Mouse (Mus musculus) embryonic facial prominence, embryonic 14.5 days (tissue): ENCODE measurements around the gene Tmem245. TPM values are rescaled to one million over a fixed set of nuclear protein-coding genes. Genes with fewer than 3 reads are reported as not detected.
"Not testable (repeated sequence)": the region's sequence is repeated elsewhere in the genome, so short reads cannot be mapped to it uniquely, and the experiment has no call there.

ENCODE experiments used
- ATAC-seq: fragments of 200-750 bp; cut with Nextera tagmentation; 2 replicates; pipeline ENCODE4 v1.8.0; 2017; ENCODE audit warnings: low read depth, moderate number of reproducible peaks, moderate TSS enrichment
- DNase-seq: peaks from one replicate; pipeline ENCODE4 v3.0.0-alpha.2; 2015; ENCODE audit warnings: low spot score
- H3K27ac ChIP-seq: fragments of 300-500 bp; sonication (generic); replicated peaks from 2 replicates; pipeline ENCODE4 v1.5.1; 2014; ENCODE audit warnings: low read depth, mild to moderate bottlenecking, low read length, moderate library complexity
- H3K27me3 ChIP-seq: fragments of 300-500 bp; sonication (generic); replicated peaks from 2 replicates; pipeline ENCODE4 v1.6.1; 2014; ENCODE audit warnings: low read length; ENCODE audit not compliant: control insufficient read depth, insufficient read depth
- H3K36me3 ChIP-seq: fragments of 300-500 bp; sonication (generic); 2 replicates; pipeline ENCODE4 v1.6.1; 2014; ENCODE audit warnings: low read length, mixed read lengths; ENCODE audit not compliant: control insufficient read depth, insufficient read depth
- H3K4me1 ChIP-seq: fragments of 300-500 bp; sonication (generic); 2 replicates; pipeline ENCODE4 v1.6.1; 2014; ENCODE audit warnings: antibody characterized with exemption, low read length; ENCODE audit not compliant: control insufficient read depth, insufficient read depth
- H3K4me2 ChIP-seq: fragments of 300-500 bp; sonication (generic); 2 replicates; pipeline ENCODE4 v1.6.1; 2014; ENCODE audit warnings: low read depth, mild to moderate bottlenecking, low read length, moderate library complexity, mixed read lengths
- H3K4me3 ChIP-seq: fragments of 300-500 bp; sonication (generic); 2 replicates; pipeline ENCODE4 v1.5.1; 2014; ENCODE audit warnings: low read depth, mild to moderate bottlenecking, low read length
- H3K9ac ChIP-seq: fragments of 300-500 bp; sonication (generic); 2 replicates; pipeline ENCODE4 v1.6.1; 2014; ENCODE audit warnings: low read depth, mild to moderate bottlenecking, low read length, moderate library complexity, mixed read lengths
- H3K9me3 ChIP-seq: fragments of 300-500 bp; sonication (generic); 2 replicates; pipeline ENCODE4 v1.6.1; 2016; ENCODE audit warnings: low read length; ENCODE audit not compliant: control insufficient read depth
- WGBS: fragments of 180-500 bp; shearing (Covaris S2); extraction: QIAGEN DNeasy Blood & Tissue Kit; methylation state at CpG from one replicate; pipeline ENCODE4 v1.1.7; 2014; 5-methylcytosine and 5-hydroxymethylcytosine counted together
- polyA plus RNA-seq: library from polyadenylated mRNA; unstranded; fragments of >200 nt; fragmentation: Nextera tagmentation; extraction: Ambion mirVana; gene quantifications from 2 replicates; pipeline ENCODE4 v1.2.1, GENCODE M21; 2014

Tmem245 gene
- polyA plus RNA-seq, 1 experiment from 2014 or later, result 9.8 TPM

DNA sequence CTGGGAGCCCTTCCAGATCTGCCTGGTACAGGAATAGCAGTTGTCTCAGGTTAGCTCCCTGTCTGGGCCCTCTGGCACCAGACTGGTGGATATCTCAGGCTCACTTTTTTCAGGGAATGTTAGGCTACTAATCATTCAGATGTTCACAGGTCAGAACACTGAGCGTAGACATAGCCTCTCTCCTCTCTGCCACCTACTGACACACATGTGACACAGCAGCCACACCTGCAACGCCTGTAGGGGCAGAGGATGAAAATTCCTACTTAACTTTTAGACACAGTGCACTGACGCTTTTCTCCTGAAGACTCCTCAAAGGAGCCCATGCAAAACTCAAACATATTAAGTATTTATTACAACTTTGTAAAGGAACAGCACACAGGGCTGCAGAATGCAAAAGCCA, 49.7 kb downstream of the Tmem245 start:
- WGBS, result 83% methylated on average over 3 of the region's 3 CpGs
- no peak for ATAC-seq
- H3K36me3 ChIP-seq, result peaks cover 64% of the 10 kb centered on the region

DNA sequence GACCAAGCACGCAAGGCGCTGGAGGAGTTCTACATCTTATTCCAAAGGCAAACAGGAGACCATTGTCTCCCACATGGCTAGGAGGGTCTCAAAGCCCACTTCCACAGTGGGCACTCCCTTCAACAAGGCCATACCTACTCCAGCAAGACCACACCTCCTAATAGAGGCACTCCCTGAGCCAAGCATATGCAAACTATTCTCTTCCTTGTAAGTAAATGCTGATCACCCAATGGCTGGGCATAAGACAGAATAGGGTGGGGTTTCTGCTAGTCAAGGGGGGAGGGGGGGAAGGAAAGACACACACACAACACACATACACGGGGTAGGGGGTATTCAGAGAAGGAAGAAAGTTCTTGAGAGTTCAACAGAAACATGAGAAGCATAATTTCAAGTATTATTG, 53.0 kb downstream of the Tmem245 start:
- no peak for ATAC-seq

More for the DNA sequence above, 49.7 kb downstream of the Tmem245 start:
- DNase-seq, result no peak
- H3K4me2 ChIP-seq, result no peak overlapping the region
- H3K9ac ChIP-seq, result no peak overlapping the region
- no peaks in the 10 kb centered on the region for H3K27me3 ChIP-seq
- H3K9me3 ChIP-seq, result peaks cover 4% of the 10 kb centered on the region; the same call in 1 of the 2 replicates
- H3K27ac ChIP-seq, result no peak overlapping the region
- no peak overlapping the region for H3K4me3 ChIP-seq
- H3K4me1 ChIP-seq, result no peaks in the 10 kb centered on the region

DNA sequence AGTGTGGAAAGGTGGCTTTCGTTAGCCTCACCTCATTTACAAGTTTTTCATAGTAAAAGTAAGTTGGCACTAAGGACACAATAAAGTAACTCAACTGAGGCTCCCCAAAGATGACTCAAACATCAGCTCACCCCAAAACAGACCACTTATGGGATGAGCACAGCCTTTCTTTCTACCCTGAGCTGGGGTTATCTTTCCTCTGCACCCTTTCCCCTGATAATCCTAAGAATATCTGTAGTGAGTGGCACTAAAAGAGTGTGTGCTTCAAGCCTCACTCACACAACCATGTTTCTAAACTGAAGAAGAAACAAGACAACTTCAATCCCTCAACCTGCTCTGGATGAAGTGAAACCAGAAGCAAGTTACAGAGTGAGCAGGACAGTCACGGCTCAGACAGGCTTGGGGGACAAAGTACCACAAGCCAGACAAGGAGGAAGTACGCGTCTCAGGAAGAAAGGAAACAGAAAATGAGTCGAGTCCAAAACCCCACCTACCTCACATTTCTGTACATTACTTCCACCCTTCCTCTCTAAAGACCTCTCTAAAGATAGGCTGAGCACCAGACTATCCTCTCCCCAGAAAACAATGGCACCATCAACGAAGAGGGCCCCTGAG, 54.6 kb downstream of the Tmem245 start:
- H3K27ac ChIP-seq, result no peak overlapping the region
- DNase-seq, result no peak
- no peaks in the 10 kb centered on the region for H3K4me1 ChIP-seq
- peaks cover 51% of the 10 kb centered on the region for H3K36me3 ChIP-seq
- 90% methylated on average over 6 of the region's 6 CpGs for WGBS
- no peak overlapping the region for H3K9ac ChIP-seq
- H3K4me2 ChIP-seq, result no peak overlapping the region
- no peak for ATAC-seq
- H3K9me3 ChIP-seq, result no peaks in the 10 kb centered on the region
- H3K4me3 ChIP-seq, result no peak overlapping the region
- no peaks in the 10 kb centered on the region for H3K27me3 ChIP-seq

More for the DNA sequence above, 53.0 kb downstream of the Tmem245 start:
- WGBS, result 83% methylated on average over 3 of the region's 3 CpGs
- Histone ChIP-seq H3K4me2 (no peak overlapping the region), H3K4me3 (no peak overlapping the region), H3K4me1 (no peaks in the 10 kb centered on the region), H3K27me3 (no peaks in the 10 kb centered on the region), H3K9ac (no peak overlapping the region), H3K36me3 (peaks cover 51% of the 10 kb centered on the region), H3K9me3 (no peaks in the 10 kb centered on the region), H3K27ac (no peak overlapping the region)
- DNase-seq, result no peak

DNA sequence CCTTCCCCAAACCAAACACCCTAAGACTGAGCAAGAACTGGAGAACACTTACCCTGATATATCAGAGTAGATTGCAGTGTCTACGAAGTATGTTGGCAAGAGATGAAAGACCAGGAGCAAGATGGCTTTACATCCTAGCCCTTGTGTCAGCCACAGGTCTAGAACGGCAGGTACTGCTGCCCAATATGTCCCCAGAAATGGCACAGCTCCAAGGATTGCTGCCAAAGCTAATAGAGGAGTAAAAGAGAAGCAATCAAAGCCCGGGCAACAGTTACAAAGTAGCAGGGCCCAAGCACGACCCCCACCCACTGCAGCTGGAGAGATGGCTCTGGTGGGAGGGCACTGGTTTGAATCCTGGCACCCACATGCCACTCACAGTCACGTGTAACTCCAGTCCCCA, 58.8 kb downstream of the Tmem245 start:
- H3K9ac ChIP-seq, result no peak overlapping the region
- no peak overlapping the region for H3K4me3 ChIP-seq
- no peak overlapping the region for H3K4me2 ChIP-seq
- DNase-seq (peak; percentile 30), ATAC-seq (peak; percentile 37; the same call in 1 of the 2 replicates)
- peaks cover 62% of the 10 kb centered on the region for H3K36me3 ChIP-seq
- H3K9me3 ChIP-seq, result no peaks in the 10 kb centered on the region
- WGBS, result 72% methylated on average over 5 of the region's 5 CpGs
- no peaks in the 10 kb centered on the region for H3K4me1 ChIP-seq
- H3K27me3 ChIP-seq, result no peaks in the 10 kb centered on the region
- H3K27ac ChIP-seq, result no peak overlapping the region

DNA sequence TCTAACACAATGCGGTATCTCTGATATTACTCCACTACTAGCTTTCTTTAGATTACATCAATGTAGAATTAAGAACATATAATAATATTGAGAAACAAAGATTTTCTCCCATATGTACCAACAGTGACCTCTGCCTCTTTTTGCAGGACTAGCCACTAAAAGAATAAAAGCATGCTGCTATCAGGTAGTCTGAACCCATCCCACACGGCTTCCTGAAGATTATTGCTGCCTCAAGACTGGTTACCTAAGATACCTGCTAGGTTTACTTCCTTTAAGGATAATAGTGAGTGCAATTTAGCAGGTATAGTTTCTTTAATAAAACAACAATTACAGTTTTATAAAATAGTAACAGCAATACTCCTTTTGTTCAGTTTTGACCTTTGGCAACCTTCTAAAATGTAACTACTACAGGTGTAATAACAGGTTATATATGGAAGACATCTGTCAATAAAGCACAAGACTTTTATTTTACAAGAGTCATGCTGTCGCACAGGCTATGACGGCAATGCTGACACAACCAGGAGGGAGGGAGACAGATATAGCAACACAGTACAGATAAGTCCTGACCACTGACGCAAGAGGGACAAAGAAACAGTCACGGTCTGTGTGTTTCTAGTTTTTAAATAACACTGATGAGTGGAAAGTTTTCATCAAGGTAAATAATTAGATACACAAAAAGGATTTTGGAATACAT, 60.8 kb downstream of the Tmem245 start:
- Histone ChIP-seq H3K9me3 (no peaks in the 10 kb centered on the region), H3K36me3 (peaks cover 69% of the 10 kb centered on the region)
- WGBS, result 91% methylated on average over 6 of the region's 6 CpGs

DNA sequence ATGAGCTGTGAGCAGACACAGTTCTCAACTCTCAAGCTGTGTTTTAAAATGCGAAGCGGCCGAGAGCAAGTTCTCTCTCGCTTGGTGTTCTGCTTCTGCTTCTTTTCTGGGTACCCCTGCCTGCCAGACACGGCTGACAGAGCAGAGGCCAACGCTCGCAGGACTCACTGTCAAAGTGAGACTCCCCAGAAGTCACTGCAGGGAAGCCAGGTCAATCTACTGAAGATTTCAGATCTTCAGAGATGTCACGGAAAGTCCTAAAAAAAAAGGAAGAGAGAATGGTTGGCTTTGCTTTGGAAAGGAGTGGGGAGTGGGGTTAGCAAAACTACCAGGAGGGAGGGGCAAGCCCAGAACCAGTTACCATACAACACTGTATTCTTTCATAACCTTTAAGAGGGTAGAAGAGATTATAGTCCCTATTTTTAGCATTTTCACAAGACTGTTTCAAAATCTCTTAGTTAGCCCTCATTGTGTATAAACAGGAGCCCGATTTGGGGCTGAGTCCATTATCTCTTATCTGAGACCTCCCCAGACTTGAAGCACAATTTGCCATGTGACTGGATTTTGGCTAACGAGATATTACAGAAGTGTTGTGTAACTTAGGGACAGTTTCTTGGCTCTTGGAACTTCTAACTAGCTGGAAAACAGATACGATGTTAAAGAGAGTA, 67.1 kb downstream of the Tmem245 start:
- no peak overlapping the region for H3K27ac ChIP-seq
- no peaks in the 10 kb centered on the region for H3K4me1 ChIP-seq
- H3K36me3 ChIP-seq, result peaks cover 68% of the 10 kb centered on the region
- whole genome bisulfite sequencing, result 91% methylated on average over 11 of the region's 11 CpGs
- ATAC-seq (no peak), DNase-seq (no peak)
- no peaks in the 10 kb centered on the region for H3K27me3 ChIP-seq
- H3K9ac ChIP-seq, result no peak overlapping the region
- H3K4me3 ChIP-seq, result no peak overlapping the region
- H3K4me2 ChIP-seq, result no peak overlapping the region
- no peaks in the 10 kb centered on the region for H3K9me3 ChIP-seq

More for the DNA sequence above, 60.8 kb downstream of the Tmem245 start:
- Histone ChIP-seq H3K4me2 (no peak overlapping the region), H3K4me1 (no peaks in the 10 kb centered on the region), H3K9ac (no peak overlapping the region), H3K27me3 (no peaks in the 10 kb centered on the region), H3K27ac (no peak overlapping the region), H3K4me3 (no peak overlapping the region)
- DNase-seq, result no peak
- ATAC-seq, result no peak

DNA sequence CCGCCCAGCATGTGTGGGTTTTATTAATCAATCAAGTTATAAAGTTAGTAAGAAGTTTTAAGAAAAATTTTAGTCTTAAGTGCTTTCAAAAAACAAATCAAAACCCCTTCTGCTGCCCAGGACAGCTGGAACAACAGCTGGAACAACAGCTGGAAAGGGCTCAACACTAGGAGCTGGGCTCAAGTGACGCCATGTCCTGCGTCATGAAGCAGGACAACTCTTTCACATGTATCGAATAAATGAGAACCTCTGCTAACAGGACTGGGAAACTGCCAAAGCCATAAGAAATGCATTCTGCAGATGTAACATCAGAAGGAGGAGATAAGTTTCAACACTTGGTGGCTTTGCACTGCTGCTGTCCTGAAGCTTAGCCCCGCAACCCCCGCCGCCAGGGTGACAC, 68.3 kb downstream of the Tmem245 start:
- Histone ChIP-seq H3K27me3 (no peaks in the 10 kb centered on the region), H3K27ac (no peak overlapping the region), H3K4me2 (no peak overlapping the region), H3K4me3 (no peak overlapping the region), H3K36me3 (peaks cover 66% of the 10 kb centered on the region), H3K9me3 (no peaks in the 10 kb centered on the region), H3K4me1 (no peaks in the 10 kb centered on the region), H3K9ac (no peak overlapping the region)
- ATAC-seq, result no peak
- DNase-seq, result peak; percentile 61
- 80% methylated on average over 7 of the region's 7 CpGs for whole genome bisulfite sequencing

DNA sequence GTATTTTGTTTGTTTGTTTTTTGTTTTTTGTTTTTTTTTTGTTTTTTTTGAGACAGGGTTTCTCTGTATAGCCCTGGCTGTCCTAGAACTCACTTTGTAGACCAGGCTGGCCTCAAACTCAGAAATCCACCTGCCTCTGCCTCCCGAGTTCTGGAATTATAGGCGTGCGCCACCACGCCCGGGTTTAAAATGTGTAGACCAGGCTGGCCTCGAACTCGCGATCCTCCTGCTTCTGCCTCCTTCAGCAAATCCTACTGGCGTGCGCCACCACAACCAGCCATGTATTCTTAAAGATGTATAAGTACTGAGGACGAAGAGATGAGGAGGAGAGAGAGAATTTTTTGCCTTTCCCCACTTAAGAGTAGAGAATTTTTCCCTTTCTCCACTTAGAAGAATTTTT, 76.7 kb downstream of the Tmem245 start:
- peaks cover 19% of the 10 kb centered on the region for H3K36me3 ChIP-seq
- not testable (repeated sequence) for H3K27me3 ChIP-seq, ATAC-seq, H3K4me2 ChIP-seq, H3K4me1 ChIP-seq, H3K9me3 ChIP-seq, H3K9ac ChIP-seq, DNase-seq, H3K27ac ChIP-seq, H3K4me3 ChIP-seq
- WGBS, result 96% methylated on average over 11 of the region's 11 CpGs
